Mouse (Mus musculus) left cerebral cortex, postnatal 10 days (tissue): Measurements from ENCODE around the gene Fcgr2b. TPM values are rescaled to one million over a fixed set of nuclear protein-coding genes. Genes with fewer than 3 reads are reported as not detected.

Experiments
- DNase-seq, 2 experiments: peaks; one replicate each; pipeline ENCODE4 v3.0.0; 2021 to 2022; ENCODE audit warnings: low spot score in 2 of 2, mixed read lengths in 1 of 2; ENCODE audit errors: extremely low spot score in 1 of 2
- intact Hi-C: fragments of 180-260 bp; cut with DNase I; formaldehyde crosslinking; loops from one replicate; pipeline ENCODE4 v1.15.1; 2025
- total RNA-seq, 2 experiments: library from RNA; stranded (reverse); gene quantifications; 2 replicates each; pipeline ENCODE4 v1.2.3; 2021

Gene Fcgr2b
- total RNA-seq, 2 experiments from 2014 or later = 3.8 to 5.4 TPM

DNA sequence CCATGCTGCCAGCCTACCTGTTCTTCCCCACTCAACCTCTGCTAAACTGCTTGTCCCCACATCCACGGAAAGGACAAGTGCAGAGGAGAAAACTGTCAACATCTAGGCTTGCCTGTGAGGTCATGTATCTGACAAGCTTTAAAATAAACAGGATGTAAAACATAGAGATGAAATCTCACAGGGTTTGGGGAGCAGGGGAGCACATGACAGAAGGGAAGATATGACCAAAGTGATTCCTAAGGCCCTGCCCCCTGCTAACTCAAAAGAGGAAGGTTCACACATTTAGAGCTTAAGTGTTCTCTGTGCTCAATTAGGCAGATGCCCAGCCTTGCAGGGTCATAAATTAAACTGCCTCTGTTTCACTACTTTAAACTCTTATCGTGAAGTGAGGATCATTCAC lies 42.0 kb downstream of the Fcgr2b start:
- DNase-seq = no peak
- intact Hi-C loops = no loop called here

GRCm38 (mm10) chr1:170933940-170934339 lies 42.4 kb downstream of the Fcgr2b start:
- no peak for DNase-seq

DNA sequence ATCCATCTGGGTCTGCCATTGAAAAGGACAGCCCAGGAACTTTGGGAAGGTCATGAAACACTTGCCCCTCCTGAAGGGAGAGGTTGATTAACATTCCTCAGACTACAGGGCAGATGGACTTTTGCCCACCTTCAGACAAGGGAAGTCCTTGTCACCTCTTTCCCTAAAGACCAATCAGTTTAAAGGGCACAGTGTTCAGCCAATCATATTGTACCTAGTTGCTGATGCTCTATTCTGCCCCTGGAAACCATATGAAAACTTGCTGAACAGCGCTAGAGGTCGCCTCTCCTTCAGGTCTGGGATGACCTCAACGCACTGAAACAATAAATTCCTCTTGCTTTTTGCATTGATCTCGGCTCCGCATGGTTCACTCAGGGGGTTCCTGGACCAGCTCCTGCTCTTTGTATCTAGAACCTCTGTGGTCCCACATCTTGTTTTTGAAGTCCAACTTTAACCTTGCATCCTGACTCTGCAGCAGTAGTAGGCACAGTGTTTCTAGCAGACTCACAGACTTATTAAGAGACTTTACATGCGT lies 42.9 kb downstream of the Fcgr2b start:
- DNase-seq = no peak
- intact Hi-C loops = no loop called here

More at GRCm38 (mm10) chr1:170933940-170934339, 42.4 kb downstream of the Fcgr2b start:
- intact Hi-C loops = no loop called here

GRCm38 (mm10) chr1:170932043-170932442 lies 44.3 kb downstream of the Fcgr2b start:
- intact Hi-C loops = no loop called here
- no peak for DNase-seq

GRCm38 (mm10) chr1:170929245-170929644 lies 47.1 kb downstream of the Fcgr2b start:
- DNase-seq = no peak
- intact Hi-C loops = no loop called here

GRCm38 (mm10) chr1:170928467-170928866 lies 47.9 kb downstream of the Fcgr2b start:
- DNase-seq = no peak
- intact Hi-C loops = no loop called here

DNA sequence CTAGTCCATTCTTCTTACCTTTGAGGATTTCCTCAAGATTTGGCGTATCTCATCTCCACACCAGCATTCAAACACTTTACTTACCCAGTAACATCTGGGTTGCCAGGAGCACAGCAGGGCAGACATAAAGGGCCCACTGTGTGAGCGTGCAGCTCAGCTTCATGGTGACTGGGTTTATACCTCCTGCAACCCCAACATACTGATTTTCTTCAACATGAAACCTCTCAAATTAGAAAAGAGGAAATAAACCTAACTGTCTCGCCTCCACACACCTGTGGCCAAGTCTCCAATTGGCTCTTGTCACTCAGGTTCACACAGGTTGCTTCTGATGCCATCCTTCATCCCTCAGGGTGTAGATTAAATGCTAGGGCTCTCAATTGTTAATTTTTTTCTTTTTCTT lies 49.0 kb downstream of the Fcgr2b start, which contains the start of gene Fcrla:
Fcrla (minus strand) TSS at position 206 of the 400 bp plus-strand sequence.
- no peak for DNase-seq
- intact Hi-C loops = no loop called here

DNA sequence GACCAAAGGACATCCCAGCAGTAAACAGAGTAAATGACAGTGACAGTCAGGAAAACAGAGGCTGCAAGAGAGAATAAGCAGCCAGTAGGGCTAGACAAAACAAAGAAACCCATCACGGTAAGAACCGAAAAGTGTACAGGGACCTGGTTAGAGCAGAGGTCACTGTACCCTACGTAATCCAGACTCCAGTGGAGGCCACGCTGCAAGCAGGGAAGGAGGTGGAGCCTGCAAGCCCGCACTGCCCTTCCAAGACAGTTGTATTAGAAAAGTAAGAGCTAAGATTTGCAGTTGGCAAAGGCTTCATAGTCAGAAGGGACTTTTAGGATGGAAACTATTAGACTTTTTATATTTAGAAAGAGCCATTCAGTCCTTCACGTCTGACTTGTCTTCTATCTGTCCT lies 49.4 kb downstream of the Fcgr2b start:
- intact Hi-C loops = no loop called here
- no peak for DNase-seq

DNA sequence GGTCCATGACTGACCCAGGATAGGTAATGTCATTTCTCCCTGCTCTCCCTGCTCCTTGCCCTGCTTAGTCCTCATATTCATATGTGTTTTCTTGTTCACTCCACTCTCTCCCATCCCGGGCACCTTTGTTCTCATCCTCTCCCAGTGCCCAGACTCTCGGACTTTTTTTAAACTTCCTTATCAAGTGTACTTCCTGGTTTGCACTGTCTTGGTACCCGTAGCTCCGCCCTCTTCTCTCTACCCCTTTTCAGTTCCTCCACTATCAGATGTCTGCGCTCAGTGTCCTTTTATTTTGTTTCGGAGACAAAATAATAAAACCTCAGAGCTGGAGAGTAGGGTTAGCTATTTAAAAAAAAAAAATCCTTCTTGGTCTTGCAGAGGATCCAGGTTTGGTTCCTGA lies 51.9 kb downstream of the Fcgr2b start:
- intact Hi-C loops = no loop called here

DNA sequence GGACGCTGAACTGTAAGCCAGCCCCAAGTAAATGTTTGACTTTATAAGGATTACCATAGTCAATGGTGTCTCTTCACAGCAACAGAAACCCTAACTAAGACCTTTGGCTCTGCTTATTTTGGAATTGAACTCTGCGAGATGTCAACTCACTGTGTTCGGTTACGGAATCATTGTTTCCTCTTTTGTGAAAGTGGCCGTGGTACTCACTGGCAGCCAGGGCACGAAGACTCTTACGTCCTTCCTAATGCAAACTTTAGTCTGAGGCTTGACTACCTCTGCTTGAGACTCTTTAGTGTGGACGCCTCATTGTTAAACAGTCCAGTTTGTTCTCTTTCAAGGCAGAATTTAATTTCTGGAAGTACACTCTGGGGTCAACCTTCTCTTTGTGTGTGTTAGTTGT lies 57.0 kb downstream of the Fcgr2b start:
- intact Hi-C loops = loop anchor here (5.0 kb wide), 1 partner anchor 43 kb away; no protein-coding TSS in a partner anchor

More for the DNA sequence above, 51.9 kb downstream of the Fcgr2b start:
- DNase-seq = no peak

GRCm38 (mm10) chr1:170915657-170916056 lies 60.7 kb downstream of the Fcgr2b start:
- intact Hi-C loops = loop anchor here (5.0 kb wide), 1 partner anchor 47 kb away; no protein-coding TSS in a partner anchor

More for the DNA sequence above, 57.0 kb downstream of the Fcgr2b start:
- no peak for DNase-seq

DNA sequence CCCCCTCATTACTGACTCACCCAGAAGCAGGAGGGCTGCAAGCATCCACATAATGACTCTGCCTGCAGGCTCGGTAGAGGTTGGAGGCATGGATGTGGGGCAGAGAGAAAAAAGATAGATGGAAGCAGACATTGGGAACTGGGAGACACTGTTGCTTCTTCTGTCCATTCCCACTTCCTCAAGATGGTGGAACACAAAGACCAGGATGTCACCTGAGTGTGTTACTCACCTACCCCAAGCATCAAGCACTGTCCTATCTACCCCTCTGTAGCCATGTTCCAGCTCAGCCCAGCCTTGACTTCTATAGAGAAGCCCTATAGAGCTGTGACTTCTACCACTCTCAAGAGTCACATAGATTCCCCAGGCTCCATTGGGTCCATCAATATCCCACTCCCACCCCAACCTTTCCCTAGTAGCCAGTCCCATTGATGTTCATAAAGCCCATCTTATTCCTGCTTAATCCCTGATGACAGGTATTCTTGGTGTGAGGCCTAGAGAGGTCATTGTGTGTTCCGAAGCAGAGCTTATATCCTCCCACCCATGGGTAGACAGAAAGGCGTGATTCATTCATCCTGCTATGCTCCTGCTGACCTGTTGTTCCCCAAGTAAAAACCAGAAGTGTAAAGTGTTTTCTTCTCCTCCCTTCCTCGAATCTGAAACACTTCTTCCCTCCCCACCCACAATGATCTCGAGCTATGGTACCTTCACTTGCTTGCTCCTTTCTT lies 63.3 kb downstream of the Fcgr2b start, which contains the start of gene Fcrlb:
Fcrlb (minus strand) TSS at position 51 of the 725 bp plus-strand sequence.
- no peak for DNase-seq
- intact Hi-C loops = no loop called here

More at GRCm38 (mm10) chr1:170915657-170916056, 60.7 kb downstream of the Fcgr2b start:
- DNase-seq = no peak

DNA sequence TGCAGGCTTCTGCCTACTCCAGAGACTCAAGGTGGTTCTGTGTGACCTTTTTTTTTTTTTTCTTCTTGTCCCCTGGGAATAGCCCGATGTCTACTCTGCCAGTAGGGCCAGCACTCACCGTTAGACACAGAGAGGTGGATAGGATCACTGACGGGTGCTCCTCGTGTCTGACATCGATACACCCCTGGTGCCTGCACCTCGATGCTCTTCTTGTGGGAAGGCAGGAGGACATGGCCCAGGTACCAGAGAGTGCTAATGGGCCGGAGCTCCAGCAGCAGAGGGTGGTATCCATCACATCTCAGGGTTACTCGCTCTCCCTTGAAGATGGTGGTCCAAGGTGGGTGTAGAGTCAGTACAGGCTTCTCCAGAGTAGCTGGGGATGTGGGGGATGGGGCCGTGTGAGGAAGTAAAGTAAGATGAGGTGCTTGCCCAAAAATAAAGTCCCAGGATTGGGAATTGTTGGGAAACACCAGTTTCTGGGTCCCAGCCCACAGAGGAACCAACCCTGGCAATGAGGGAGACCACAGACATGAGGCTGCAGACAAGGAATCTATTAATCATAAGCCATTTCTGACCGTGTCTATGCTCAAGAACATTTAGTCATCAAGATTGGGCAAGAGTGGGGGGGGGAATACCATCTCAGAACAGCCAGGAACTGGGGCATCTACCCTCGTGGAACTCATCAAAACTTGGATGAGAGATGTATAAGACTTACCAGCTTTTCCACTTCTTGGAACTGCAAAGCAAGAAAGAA lies 64.3 kb downstream of the Fcgr2b start:
- no peak for DNase-seq
- intact Hi-C loops = no loop called here

Other genes with a start within 250 kb of the Fcgr2b start
- 10 to 100 TPM; 19.9 to 20.9 TPM for gene Atf6, start 108.8 kb downstream of the Fcgr2b start, total RNA-seq
- gene Gm26620, start 91.5 kb downstream of the Fcgr2b start, total RNA-seq = under 1 TPM; 0.45 to 0.58 TPM
- 10 to 100 TPM; 14.9 to 20.4 TPM for gene Dusp12, start 91.0 kb downstream of the Fcgr2b start, total RNA-seq
- under 1 TPM; 0.26 to 0.65 TPM for gene Fcrlb, start 63.6 kb downstream of the Fcgr2b start, total RNA-seq
- not detected for gene Fcrla, start 49.0 kb downstream of the Fcgr2b start, total RNA-seq
- gene Fcgr4, start 42.4 kb upstream of the Fcgr2b start, total RNA-seq = not detected
- 10 to 100 TPM; 12.5 to 14.2 TPM for gene Fcgr3, start 88.4 kb upstream of the Fcgr2b start, total RNA-seq
- under 1 TPM; 0.34 to 0.69 TPM for gene Cfap126, start 137.4 kb upstream of the Fcgr2b start, total RNA-seq
- 100 to 1,000 TPM; 200 to 210 TPM for gene Sdhc, start 174.1 kb upstream of the Fcgr2b start, total RNA-seq
- gene Mpz, start 174.2 kb upstream of the Fcgr2b start, total RNA-seq = not detected
- gene Pcp4l1, start 219.7 kb upstream of the Fcgr2b start, total RNA-seq = 10 to 100 TPM; 28.0 to 42.2 TPM
- not detected for gene Nr1i3, start 237.4 kb upstream of the Fcgr2b start, total RNA-seq
- 10 to 100 TPM; 71.4 to 71.6 TPM for gene Tomm40l, start 246.0 kb upstream of the Fcgr2b start, total RNA-seq
- 1 to 10 TPM; 2.5 to 3.9 TPM for gene Apoa2, start 248.5 kb upstream of the Fcgr2b start, total RNA-seq